Mouse (Mus musculus) cerebellum, postnatal 36 days (tissue): ENCODE measurements around the gene Arhgap40.
A peak's percentile ranks its signal among the peaks of the same experiment; 100 is the strongest.

Experiments
- DNase-seq, 2 experiments: peaks; one replicate each; pipeline ENCODE4 v3.0.0; 2021 to 2022; ENCODE audit warnings: mixed read lengths in 2 of 2

Arhgap40 gene

DNA sequence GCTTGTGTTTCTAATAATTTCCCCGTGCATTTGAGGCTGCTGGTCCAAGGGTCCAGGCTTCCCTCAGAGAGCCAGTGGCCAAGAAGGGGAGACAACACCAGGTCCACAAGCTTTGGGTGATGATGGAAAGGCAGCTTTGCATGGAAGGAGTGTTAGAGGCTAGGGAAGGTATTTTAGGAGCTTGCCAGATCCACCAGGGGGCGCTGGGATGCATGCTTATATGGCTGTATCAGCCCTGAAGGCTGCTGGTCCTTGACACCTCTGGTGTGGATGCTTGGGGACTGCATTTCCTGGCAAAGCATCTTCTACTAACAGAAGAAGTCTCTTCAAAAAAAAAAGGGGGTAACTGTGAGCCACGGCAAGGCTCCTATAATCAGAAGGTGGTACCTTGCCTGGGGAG lies 37.5 kb downstream of the Arhgap40 start:
- peak; percentile 77 to 82 for DNase-seq

DNA sequence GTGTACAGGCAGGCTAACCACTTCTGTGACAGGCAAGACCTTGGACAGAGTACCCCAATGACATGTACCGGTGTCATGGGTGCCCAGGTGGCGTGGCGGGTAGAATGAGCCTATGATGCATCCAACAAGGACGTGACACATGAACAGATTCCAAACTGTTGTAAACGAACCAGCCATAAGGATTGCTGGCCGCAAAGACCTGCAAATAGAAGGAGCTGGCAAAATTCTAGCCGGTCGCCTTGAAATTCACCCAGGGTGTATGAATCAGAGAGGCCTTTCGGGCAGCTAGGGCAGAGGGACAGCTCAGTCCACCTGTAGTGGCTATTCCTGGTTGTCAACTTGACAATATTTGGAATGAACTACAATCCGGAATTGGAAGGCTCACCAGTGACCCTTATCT lies 41.8 kb downstream of the Arhgap40 start:
- DNase-seq = no peak

- DNase-seq = no peak
Measured at GRCm38 (mm10) chr2:158555252-158555651, 42.7 kb downstream of the Arhgap40 start.

DNA sequence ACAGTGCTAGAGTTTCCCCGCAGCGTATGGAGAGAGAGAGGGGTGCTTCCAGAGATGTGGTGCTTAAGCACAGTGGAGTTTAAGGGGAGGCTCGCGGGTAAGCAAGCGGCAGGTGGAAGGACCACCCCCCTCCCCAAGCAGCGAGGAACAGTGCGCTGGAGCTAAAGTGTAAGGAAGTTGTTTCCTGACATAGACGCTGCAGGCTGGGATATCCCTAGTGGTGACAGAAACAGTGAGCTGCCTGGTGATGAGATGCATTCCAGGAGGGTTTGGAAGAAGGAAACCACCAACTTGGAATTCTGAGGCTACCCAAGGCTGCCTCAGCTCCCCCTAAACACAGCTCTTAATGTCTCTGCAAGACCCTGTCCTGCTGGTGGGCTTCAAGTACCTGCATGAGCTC lies 43.2 kb downstream of the Arhgap40 start:
- no peak for DNase-seq

DNA sequence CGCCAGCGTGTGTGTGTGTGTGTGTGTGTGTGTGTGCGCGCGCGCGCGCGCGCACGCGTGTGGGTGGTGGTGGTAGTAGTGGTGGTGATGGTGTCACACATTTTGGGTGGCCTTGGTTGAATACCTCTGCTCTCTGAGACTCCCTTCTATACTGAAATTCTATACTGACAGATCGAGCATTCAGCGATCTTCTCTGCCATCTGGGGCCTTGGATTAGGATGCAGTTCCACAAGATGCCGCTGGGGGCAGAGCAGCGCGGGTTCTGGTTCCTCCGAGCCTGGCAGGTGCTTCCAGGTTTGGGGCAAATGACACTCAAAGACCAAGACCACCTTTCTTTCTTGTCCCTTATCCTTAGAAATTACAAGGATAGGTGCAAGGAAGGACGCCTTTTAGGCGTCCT lies 43.6 kb downstream of the Arhgap40 start:
- DNase-seq = peak; percentile 77 to 81

DNA sequence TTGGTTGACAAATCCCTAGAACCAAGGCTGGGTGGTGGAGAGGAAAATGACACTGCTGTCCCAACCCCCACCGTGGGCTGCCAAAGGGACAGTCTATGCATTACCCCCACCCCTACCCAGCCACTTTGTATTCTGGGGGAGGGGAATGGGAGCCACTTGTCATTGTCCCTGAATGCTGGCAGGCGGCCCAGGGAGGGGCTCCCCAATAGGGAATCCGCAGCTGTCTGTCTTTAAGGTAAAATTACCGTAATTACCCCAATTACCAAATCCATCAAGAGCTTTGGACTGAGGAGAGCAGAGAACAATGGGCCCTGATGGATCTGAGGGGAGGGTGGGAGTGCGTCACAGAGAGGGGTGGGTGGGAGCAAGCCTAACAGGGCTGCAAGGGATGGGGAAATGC lies 44.2 kb downstream of the Arhgap40 start:
- DNase-seq = no peak

DNA sequence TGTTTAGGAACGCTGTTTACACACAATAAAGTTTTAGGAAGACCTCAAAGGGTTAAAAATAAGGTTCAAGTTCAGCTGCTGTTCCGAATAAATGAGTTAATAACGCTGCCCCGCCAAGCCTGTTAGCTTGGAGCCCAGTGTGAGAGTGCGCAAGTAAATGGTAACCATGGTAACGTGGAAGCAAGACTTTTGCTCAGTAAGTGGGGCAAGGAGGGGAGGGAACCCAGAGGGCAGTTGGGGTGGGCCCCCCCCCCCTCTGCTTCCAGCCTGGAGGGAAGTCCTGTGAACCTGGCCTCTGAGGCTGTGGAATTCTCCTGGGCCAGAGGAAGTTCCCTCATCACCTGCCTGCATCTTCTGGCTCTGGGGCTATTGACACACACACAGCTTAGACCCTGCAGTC lies 47.3 kb downstream of the Arhgap40 start:
- no peak for DNase-seq

- no peak for DNase-seq
Measured at GRCm38 (mm10) chr2:158560801-158561200, 48.2 kb downstream of the Arhgap40 start.

DNA sequence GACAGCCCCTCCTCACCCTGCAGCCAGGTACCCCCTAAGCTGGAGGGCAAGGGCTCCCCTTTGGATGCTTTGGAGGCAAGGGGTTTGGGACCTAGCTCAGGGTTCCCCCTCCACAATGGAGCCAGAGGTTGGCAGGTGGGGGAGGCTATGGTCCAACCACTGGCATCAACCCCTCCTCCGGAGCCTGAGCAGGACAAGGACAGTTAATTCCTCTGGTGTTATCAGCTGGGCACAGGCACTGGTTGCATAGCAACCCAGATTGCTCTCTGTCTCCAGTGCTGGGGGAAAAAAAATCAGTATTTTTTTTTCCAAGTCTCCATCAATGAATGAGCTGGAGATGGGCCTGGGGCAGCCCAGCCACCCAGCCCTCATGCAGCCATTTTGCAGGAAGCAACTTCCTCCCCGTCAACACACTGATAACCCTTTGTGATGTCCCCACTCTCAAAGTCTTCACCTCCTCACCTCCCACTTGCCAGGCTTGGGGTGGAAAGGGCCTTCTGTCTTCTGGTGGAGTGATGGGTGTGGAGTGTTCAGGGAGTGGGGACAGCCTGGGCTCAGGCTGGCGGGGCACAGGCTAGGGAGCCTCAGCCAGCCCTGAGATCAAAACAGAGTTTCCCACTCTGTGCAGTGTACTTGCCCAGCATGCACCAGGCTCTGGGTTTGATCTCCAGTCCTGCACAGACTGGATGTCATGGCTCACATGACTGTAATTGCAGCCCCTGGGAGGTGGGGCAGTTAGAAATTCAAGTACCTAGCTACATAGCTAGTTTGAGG lies 49.0 kb downstream of the Arhgap40 start:
- DNase-seq = no peak

DNA sequence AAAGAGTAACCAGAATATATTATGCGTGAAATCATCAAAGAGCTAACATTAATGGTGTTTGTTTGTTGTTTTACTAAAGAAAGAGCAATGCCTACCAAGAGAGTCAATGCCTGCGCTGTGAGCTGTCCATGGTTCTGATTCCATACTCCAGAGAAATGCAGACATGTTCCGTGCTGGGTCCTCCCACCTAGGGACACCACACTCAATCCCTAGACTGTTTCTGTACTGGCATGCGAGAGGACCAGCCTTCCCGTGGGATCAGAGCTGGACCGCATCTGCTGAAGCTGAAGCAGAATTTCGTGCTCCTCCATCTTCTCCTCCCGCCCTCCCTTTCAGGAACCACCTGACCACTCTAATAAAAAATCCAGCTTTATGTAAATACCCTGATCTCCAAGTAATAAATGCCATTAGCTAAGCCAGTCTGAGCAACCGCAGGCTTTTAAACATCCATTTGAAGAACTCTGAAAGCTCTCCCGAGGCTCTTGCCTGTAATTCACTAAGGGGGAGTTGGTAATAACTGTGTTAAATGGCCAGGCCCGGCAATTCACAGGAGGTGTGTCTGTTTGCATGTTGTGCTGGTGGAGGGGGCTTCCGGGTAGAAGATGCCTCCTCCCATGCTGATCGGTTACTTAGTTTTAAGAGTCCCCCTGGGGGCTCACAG lies 58.0 kb downstream of the Arhgap40 start:
- DNase-seq = no peak

DNA sequence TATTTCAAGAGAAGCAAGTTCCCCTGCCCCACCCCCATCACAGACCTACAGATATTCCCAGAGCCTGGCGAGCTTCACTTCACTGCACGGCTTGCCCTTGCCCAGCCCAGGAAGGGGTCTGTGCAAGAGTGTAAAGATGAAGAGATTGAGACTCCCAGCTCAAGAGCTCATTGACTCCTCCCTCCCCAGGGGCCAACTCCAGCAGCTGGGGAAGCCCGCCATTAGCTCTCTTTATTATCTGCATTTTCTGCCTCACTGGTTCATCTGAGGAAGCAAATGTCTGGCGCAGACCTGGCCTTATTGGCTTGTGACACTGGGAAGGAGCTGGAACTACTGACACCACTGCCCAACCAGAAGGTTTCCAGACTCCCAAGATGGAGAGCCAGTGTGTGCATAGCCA lies 67.4 kb downstream of the Arhgap40 start:
- no peak for DNase-seq

- no peak for DNase-seq
Measured at GRCm38 (mm10) chr2:158584621-158585358, 72.2 kb downstream of the Arhgap40 start.

DNA sequence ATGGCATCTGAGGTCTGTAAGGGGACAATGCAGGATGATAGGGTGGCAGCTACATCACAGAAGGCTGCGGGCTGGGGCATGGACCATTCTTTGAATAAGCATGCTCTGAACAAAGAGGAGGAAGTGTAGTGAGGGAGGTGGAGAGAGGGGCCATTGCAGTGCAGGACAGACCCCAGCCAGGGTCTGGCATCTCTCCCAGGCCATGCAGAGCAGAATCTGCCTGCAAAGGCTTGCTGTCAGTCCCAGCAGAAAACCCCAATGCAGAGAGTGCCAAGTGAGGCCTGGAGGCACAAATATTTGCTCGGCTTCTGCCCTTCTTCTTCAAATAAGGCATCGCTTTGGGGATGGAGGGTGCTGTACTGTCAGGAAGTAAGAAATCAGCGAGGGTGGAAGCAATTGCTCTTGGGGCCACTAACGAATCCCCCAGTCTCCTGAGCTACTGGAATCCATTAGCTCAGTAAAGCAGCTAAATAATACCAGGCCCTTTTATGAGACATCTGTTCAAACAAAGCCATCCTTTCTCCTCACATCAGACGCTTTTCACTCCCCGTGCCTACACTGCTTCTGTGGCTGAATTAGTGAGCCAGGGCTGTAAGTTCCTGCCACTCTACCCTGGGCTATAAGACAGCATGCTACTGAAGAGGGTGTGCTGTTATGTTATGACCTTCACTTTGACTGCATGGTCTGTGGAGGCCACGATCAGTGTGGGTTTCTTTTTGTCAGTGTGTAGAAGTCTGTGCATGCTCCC lies 76.1 kb downstream of the Arhgap40 start:
- no peak for DNase-seq

DNA sequence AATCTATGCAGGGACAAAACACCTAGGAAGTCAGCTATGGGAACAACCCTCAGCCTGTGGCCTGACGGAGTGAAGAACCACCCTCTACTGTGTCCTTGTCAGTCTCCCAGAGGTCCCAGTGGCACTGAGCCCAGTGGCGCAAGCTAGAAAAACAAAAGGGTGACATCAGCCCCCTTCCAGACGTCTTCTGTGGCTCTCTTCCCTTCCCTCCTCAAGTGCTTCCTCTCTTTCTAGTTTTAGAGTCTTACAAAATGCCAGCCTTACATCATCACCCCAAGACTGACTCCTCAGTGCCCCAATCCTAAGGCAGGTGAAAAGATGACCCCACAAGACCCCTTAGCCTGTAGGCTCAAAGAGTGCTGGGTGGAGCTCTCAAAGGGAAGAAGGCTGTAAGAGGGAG lies 77.9 kb downstream of the Arhgap40 start:
- no peak for DNase-seq

DNA sequence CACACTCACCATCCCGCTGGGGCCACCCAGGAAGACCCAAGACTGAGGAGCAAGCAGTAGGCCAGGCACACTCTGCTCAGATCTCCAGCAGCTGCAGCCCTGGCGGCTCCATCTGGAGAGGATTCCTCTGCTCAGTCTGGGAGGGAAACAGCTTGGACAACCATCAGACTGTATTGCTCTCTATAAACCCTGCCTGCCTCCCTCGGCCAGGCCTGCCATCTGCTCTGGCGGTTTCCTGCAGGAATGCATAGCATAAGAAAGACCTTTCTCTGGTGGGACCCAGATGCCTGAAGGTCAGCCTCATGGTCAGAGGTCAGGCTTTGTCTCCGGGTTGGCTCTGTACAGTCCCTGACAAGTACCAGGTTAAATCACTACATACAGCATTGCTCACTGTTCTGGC lies 78.7 kb downstream of the Arhgap40 start:
- no peak for DNase-seq

DNA sequence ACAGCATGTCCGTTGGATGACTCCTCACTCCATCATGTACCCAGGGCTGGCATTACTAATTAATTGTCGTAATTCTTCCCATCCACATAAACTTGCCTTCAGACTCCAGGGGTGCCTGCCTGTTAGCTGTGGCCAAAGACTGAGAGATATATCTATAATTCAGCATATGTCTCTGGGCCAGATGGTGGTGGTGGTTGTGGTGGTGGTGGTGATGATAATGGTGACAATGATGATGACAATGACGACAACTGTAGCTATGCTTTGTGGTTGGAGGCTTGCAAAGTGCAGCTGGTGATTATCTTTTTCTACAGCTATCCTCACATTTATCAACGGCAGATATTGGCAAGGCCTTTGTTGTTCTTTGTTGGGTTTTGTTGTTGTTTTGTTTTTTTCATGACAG lies 80.8 kb downstream of the Arhgap40 start:
- no peak for DNase-seq

GRCm38 (mm10) chr2:158595103-158595502 lies 82.5 kb downstream of the Arhgap40 start:
- DNase-seq = peak; percentile 35 to 50

DNA sequence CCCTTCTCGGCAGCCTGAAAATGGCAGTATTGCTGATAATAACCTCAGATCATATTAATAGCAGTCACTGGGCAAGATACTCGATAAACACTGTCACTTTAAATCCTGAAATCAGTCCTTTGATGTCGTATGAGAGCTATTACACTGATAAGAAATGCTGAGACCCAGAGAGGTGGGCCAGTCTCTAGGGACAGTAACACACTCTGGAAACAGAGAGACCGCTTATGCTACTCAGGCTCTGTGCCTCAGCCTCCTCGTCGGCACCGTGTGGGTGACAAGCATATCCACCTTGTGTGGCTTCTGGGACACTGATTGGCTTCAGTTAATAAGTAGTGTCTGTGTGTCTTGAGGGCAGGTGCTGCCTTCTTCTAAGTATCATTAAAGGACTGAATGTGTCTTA lies 83.0 kb downstream of the Arhgap40 start:
- no peak for DNase-seq

- DNase-seq = no peak
Measured at GRCm38 (mm10) chr2:158596803-158597202, 84.2 kb downstream of the Arhgap40 start.
